Mouse (Mus musculus) frontal cortex, postnatal 10 days (tissue): ENCODE measurements around the gene Herc1.

ENCODE experiments used
- DNase-seq, 2 experiments: peaks; one replicate each; pipeline ENCODE4 v3.0.0; 2022; ENCODE audit warnings: low spot score in 2 of 2, mixed read lengths in 1 of 2

The Herc1 gene

DNA sequence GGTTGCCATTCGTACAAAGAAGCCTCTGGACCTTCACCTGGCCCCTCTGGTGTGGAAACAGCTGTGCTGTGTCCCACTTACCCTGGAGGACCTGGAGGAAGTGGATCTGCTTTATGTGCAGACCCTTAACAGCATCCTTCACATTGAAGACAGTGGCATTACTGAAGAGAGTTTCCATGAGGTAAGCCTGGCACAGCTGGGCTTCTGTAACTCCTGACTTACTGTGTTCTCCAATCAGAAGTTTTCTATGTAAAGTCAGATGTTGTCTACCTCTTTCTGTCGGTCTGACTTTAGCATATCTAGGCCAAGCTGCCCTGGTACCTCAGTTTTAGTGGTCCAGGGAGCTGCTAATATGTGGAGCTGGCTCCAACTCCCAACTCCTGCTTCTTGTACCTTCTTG is 151.0 kb downstream of the Herc1 start:
- no peak for DNase-seq

DNA sequence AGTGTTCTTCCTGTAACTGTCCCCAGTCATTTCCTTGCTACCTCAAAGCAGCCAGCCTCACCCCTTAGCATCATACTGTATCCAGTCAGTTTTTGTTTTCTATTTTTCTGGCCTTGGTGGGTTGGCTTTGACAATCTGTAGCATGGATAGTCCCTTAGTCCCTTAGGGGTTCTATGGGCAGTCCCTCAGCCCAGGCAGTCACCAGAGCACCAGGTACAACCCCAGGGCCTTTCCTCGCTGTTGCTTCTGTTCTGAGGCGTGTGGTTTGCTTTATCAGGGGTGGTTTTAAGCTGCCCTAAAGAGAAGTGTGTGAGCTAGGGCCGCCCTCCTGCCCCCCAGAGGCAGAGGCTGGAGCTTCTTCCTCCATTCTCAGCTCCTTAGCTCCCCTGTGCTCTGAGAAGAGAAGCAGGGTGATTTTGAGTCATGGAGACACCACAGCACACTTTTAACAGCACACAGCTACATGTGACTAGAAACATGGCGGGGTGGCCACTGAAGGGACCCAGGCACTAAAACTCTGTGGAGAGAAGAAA is 153.7 kb downstream of the Herc1 start:
- DNase-seq, result no peak

DNA sequence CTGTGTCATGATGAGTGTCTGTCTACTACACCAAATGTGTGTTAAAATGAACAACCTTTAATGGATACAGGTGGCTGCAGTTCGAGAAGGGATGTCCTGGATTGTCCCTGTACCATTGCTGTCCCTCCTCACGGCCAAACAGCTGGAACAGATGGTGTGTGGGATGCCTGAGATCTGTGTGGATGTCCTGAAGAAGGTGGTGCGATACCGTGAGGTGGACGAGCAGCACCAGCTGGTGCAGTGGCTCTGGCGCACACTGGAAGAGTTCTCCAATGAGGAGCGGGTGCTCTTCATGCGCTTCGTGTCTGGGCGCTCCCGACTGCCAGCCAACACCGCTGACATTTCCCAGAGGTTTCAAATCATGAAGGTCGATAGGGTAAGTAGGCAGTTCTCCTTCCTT is 154.3 kb downstream of the Herc1 start:
- DNase-seq, result peak in 1 of 2 experiments; percentile 32

DNA sequence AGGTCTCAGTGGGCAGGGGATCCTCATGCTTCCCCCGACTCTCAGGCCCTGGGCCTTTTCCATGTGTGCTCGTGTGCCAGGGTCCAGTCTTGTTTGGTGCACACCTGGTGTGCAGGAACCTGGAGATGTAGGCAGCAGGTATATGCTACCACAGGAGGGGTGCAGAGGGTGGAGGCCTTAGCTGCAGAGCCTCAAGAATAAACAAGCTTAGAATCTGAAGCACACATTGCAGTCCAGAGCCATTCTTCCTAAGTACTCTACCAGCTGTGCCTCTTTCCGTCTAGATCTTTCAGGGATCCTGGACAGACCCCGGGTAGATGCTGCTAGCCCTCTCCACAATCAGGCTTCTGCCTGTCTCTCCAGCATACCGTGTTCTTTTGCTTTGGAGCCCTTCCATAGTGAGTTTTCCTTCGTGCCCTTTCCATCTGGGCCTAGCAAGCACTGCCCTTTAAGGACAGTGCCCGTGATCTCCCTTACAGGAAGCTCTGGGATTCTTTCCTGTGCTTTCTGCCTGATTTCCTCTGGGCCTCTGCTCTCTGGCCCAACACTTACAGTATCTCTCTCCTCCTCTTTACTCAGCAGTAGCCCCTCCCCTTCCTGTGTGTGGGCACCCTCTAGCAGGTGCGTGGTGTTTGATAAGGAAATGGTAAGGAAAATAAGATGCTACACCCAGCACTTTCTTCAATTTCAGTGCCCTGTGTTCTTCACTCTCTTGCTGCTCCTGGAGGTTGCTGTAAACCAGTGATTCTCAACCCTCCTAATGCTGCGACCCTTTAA is 155.1 kb downstream of the Herc1 start:
- DNase-seq, result no peak

DNA sequence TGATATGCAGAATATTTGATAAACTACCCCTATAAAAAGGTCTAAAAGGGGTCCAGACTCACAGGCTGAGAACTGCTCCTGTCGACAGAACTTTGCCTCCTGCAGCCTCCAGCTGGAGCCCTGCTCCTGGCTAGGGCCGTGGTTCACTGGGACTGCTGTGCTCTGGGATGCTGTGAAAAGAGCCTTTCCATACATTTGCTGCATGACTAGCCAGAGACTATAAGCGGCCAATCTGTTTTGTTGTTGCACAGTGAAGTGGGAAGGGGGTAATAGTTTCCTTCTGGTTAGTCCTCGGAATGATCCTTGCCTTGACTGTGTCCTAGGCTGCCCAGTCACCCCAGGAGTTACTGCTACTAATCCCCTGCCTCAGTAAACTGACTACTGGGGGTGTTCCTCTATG is 155.8 kb downstream of the Herc1 start:
- DNase-seq, result no peak

DNA sequence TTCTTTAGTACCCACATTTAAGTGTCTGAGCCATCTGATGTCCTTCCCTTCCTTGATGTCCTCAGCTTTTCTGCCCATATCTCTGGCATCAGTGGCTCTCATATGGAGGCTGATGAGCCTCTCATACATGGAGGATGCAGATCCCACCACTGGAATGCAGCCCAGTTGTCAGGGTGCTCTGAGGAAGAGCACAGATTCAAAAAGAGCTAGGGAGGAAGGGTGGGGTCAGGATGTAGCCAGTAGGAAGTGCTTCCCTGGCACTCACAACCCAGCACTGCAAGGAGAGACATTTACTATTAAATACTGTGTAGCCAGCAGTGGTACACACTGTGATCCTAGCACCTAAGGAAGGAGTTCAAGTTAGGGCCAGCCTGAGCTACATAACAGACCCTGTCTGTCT is 156.2 kb downstream of the Herc1 start:
- no peak for DNase-seq

DNA sequence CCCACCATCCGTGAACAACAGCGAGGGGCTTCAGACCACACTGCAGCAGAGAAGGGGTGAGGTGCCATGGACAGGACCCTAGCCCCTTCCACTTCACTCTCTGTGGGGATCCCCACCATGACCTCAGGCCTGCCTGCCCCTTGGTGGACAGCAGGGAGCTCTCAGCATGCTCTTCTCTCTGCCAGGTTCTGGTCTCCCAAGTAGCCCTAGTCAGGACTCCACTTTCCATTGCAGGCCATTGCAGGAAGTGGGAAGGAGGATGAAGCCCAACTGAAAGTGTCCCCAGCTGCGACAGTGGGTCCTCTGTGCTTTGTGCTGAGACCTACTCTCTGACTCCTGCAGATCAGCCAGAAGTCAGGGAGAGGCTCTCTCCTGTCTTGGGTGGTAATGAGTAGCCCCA is 157.4 kb downstream of the Herc1 start:
- DNase-seq, result no peak

DNA sequence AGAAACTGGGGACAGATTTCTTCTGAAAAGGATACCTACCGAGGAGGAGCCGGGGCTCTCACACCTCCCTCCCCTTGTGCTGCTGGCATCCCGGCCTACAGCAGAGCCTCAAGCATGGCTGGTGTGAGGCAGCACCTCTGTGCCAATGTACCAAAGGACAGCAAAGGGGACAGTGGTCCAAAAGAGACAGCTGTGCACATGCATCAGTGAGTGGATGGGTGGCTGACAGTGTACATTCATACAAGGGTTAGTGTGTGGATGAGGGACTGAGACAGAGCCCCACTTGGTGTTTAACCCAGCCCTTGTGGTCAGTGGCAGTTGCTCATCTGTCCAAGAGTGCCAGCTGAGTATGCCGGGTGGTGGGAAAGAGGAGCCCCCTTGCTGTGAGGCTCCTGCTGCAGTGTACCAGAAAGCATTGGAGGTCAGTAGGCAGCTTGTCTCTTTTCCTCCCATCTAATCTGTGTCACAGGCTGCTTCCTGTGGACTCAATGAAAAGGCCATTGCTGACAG is 158.7 kb downstream of the Herc1 start:
- peak in 1 of 2 experiments; percentile 16 for DNase-seq

DNA sequence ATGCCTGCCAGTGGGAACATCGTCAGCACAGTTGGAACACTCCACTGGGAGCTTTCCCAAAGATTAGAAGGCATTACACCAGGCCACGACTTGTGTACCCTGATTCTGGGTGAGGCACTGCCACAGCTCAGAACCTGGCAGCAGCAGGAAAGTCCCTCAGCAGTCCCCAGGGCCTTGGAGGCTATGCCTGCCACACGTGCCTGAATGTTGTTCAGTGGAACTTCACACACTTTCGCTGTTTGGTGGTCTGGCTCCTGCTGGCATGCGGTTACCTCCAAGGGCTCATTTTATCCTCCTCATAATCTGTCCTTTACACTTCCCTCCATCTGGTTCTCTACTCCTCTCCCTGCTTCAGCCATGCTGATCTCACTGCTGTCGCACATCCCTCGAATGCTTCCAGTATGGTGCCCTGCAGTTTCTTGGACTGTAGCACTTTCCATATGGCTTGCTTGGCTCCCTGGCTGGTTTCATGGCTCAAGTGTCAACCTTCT is 160.1 kb downstream of the Herc1 start:
- DNase-seq, result peak in 1 of 2 experiments; percentile 11

DNA sequence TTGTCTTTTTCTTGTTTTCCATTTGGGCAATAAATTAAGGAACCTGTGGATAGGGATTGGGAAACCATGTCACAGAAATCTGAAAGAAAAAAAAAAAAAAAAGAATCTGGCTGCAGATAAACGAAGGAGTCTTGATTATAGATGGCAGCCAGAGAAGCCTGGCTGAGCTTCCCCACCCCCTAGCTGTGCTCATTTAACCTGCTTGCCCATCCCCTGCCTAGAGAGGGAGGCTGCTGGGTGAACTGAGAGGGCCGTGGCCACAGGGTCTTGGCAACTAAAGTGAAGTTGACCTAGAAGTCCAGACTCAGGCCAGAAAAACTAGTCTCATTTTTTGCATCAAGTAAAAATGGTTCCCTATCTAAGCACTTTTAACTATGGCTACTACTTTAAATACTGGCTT is 160.7 kb downstream of the Herc1 start:
- peak in 1 of 2 experiments; percentile 37 for DNase-seq

DNA sequence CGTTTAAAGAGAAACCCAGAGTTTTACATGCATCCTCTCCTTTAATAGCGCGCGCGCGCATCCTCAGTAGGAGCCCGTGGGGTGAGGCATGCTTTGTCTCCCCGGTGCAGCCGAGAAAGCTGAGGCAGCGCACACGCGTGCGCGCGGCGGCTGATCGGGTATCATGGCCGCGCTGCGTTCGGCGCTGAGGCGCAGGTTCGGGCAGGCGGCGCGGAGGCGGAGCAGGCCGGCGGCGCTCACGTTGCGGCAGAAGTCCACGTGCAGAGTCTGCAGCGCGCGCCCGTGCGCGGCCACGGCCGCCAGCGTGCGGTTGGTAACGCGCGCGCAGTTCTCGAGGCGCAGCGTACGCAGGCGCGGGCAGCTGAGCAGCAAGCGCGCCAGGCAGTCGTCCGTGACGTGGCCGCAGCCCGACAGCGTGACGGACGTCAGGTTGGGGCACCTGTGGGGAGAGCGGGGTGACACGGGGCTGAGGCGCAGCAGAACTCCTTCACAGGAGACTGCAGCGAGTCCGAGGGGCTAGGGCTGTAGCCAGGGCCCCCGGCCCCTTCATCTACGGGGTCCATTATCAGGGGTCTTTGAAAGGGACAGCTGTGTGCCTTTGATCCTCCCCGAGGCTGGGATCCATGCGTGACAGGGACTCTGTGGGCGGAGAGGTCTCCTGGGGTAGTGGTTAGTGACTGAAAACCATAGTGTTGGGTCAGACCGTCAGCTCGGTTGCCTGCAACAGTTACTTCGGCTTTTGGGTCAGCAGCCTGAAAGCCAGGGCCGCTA is 161.5 kb downstream of the Herc1 start:
- peak; percentile 95 to 96 for DNase-seq

DNA sequence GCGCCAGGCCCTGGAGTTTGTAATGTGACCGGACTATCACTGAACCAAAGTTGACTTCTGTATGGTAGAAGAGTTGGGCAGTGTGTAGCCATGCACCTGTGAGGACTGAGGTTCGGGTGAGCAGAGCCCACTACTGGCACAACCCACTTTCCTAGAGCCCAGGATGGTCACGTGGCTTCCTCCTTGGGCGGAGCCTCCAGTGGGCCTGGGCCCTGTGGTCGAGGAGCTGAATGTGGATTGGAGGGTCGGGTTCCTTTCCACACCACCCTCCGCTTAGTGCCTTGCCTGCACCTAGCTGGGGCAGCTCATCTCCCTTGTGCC is 162.1 kb downstream of the Herc1 start:
- DNase-seq, result peak; percentile 86 to 90

DNA sequence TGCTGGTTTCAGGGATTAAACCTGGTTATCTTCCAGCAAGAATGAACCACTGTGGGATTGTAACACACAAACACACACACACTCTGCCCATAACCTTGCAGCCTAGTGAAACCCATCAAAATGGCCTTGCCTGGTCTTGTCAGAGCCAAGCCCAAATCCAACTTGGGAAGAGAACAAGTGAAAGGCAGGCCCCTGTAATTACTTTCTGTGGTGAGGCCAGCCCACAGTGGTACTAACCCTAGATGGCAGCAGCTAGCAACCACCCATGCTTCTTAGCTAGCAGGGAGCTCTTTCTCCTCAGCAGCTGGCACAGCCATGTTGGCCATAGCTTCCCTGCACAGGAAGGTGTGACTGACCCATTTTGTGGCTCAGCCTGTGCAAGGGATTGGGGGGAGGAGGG is 162.9 kb downstream of the Herc1 start:
- DNase-seq, result no peak

DNA sequence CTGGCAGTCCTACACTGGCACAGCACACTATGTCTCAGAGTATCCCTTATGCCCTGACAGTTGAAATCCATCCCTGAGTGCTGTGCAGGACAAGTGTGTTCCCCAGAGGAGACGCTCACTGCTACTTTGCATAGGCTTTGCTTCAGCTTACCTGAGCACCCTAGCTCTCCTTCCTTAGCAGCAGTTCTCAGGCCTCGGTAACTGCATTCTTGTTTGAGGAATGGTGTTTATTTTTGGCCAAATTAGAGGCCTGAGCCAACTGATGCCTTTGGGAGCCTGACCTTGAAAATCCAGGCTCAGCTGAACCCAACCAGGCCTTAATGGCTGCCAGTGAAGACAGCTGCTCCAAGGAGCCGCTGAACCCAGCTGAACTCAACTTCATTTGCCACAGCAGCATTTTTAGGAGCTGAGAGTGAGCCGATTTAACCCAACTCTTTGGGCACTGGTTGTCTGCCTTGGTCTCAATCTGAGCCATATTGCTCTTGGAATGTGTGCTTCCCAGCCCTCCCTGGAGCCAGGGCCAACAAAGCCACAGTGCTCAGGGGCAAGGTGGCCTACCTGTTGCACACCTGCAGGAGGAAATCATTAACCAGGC is 163.5 kb downstream of the Herc1 start:
- DNase-seq, result no peak

DNA sequence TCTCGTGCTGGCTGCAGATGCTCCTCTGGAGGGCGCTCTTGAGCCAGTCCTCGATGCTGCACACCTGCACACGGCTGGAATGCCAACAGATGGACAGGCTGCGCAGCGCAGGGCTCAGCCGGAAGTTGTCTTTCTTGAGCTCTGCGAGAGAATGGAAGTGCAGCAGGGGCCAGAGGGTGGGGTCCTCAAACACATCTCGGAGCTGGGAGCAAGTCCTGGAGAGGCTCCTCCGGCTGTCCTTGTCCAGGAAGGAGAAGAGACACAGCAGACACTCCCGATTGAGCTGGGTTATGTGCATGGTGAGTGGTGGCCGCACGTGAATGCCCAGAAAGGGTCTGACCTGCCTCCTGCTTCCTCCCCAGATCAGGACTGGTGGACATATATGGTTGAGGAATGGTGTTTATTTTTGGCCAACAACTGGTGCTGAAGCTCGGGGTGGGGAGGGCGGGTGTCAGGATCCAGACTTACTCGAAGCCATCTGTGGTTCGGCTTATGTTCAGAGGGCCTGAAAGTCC is 164.1 kb downstream of the Herc1 start, which contains the start of gene Fbxl22:
Gene Fbxl22 (minus strand): TSS at position 338 of the 515 bp plus-strand sequence.
- DNase-seq, result peak in 1 of 2 experiments; percentile 57

DNA sequence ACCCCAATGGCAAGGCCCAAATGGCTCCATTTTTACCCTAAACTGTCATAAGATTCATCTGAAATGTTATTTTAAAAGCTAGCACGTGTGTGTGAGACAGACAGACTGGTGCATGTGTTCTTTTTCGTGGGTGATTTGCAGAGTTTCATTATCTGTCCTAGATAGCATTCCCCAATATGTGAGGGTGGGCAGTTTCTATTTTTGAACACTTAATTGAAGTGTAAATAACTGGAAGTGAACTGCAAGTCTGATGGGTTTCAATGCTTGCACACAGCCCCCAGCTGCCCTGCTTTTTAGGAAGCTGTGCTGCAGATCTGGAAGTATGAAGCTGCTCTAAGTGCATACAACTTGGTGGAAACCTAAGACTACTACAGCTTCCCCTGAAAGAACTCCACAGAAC is 164.9 kb downstream of the Herc1 start:
- DNase-seq, result no peak

DNA sequence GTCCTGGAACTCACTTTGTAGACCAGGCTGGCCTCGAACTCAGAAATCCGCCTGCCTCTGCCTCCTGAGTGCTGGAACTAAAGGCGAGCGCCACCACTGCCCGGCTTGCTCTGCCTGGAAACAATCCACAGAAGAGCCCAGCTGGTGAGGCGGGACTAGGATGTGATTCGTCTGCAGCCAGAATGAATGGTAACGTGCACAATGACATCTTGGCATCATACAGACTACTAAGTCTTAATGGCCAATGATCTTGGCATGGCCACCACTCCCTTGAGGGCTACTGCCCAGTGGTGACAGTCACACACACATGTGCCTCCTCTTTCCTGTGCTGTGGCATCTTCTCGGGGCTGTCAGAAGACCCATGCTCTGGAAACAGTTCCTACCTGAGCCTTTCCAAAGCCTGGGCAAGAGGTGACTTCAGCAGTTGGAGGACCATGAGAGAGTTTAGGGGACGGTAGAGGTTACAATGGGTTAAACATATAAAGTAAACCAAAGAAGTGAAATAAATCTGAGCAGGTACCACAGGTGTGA is 165.5 kb downstream of the Herc1 start:
- no peak for DNase-seq

DNA sequence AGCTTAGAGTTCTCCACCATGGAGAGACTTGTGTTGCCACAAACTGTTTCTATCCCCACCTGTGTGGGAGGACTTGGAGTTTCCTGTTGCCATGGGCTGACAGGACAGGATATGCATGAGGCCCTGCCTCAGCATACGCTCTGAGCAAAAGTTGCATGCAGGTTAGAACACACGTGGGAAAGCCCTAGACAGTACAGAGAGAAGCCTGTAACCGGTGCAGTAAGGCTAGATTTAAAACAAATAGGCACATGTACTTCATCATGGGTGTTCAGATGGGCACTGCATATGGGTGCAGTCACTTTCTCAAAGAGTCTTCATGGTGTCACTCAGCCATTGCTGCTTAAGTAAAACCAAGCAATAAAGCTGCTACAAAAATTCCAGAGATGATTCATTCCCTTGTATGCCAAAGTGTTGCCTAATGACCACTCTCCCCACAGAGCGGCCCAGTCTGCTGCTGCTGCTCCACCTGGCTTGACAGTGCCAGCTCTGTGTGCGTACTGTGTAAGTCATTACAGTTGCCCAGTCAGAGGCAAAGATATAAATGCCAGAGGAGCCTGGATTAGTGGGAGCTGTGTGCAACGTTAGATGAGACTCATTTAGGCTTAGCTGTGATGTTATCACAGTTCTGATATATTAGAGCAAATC is 166.2 kb downstream of the Herc1 start:
- DNase-seq, result no peak

DNA sequence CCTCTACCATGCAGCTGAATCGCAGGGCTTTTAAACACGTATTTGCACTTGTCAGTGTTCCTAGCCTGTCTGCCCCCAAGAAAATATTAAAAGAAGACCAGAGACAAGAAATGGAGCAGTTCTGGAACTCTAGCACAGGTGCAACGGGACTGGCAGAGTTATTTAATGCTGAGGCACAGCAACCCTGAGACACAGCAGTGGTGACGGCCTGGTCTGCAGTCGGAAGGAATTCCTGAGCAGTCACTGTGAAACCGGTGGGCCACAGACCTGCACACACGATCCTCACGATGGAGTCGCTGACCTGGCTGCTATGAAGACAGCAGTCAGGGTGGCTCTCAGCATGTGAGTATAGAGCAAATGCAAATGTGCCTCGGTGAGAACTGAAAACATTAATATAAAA is 167.5 kb downstream of the Herc1 start:
- no peak for DNase-seq

DNA sequence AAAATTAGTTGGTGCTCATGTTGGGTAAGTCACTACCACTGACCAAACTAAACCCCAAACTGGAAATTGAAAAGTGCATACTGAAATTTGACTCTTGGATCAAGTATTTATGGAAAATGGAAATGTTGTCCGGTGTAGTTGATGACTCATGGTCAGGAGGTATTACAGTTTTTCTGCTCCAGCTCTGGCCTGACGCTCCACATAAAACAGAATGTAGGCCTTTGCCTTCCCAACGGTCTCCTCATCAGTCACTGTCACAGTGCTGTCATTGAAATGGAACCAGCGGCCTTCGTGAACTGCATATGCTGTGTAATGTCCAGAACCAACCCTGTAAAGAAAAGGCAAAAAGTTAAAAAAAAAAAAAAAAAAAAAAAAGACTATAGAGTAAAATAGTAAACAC is 168.0 kb downstream of the Herc1 start:
- no peak for DNase-seq

DNA sequence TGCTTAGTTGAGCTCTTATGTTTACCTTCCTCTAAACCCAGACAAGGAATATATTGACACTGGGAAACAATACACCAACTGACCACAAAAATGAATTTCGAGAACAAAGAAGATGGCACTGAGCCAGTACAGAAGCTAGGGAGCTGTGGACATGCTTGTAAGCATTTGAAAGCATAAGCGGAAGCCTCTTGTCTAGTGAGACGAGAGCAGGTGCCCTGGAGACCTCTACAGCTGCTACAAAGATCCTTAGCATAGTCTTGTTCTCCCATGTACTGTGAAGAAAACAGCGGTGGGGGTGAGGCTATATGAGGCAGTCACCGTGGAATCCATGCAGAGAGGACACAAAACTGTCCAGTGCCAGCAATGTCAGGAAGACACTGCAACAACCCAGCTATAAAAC is 168.7 kb downstream of the Herc1 start:
- DNase-seq, result no peak
